Mouse (Mus musculus) kidney, embryonic 16.5 days (tissue): ENCODE results near the gene Iqschfp. TPM values are rescaled to one million over a fixed set of nuclear protein-coding genes. Genes with fewer than 3 reads are reported as not detected.
A peak's percentile ranks its signal among the peaks of the same experiment; 100 is the strongest.

ENCODE experiments used
- ATAC-seq: fragments of 200-750 bp; cut with Nextera tagmentation; 2 replicates; pipeline ENCODE4 v1.8.0; 2017; ENCODE audit warnings: moderate TSS enrichment; ENCODE audit not compliant: low FRiP score, low TSS enrichment
- H3K27ac ChIP-seq: fragments of 300-500 bp; sonication (generic); 2 replicates; pipeline ENCODE4 v1.5.1; 2014; ENCODE audit warnings: low read length
- H3K27me3 ChIP-seq: fragments of 300-500 bp; sonication (generic); 2 replicates; pipeline ENCODE4 v1.6.1; 2014; ENCODE audit warnings: low read length, control low read depth, mixed read lengths; ENCODE audit not compliant: insufficient read depth
- H3K36me3 ChIP-seq: fragments of 300-500 bp; sonication (generic); 2 replicates; pipeline ENCODE4 v1.6.1; 2014; ENCODE audit warnings: low read length, control low read depth, mixed read lengths; ENCODE audit not compliant: insufficient read depth
- H3K4me1 ChIP-seq: fragments of 300-500 bp; sonication (generic); 2 replicates; pipeline ENCODE4 v1.6.1; 2014; ENCODE audit warnings: low read length, control low read depth, mixed read lengths; ENCODE audit not compliant: insufficient read depth
- H3K4me2 ChIP-seq: fragments of 300-500 bp; sonication (generic); replicated peaks from 2 replicates; pipeline ENCODE4 v1.6.1; 2014; ENCODE audit warnings: low read depth, low read length
- H3K4me3 ChIP-seq: fragments of 300-500 bp; sonication (generic); 2 replicates; pipeline ENCODE4 v1.5.1; 2014; ENCODE audit warnings: mild to moderate bottlenecking, low read length
- H3K9ac ChIP-seq: fragments of 300-500 bp; sonication (generic); replicated peaks from 2 replicates; pipeline ENCODE4 v1.6.1; 2014; ENCODE audit warnings: low read length
- H3K9me3 ChIP-seq: fragments of 300-500 bp; sonication (generic); 2 replicates; pipeline ENCODE4 v1.6.1; 2016; ENCODE audit warnings: low read length, control low read depth
- WGBS: fragments of 180-500 bp; shearing (Covaris S2); extraction: QIAGEN DNeasy Blood & Tissue Kit; methylation state at CpG from one replicate; pipeline ENCODE4 v1.1.7; 2014; 5-methylcytosine and 5-hydroxymethylcytosine counted together
- polyA plus RNA-seq: library from polyadenylated mRNA; unstranded; fragments of >200 nt; fragmentation: Nextera tagmentation; extraction: Ambion mirVana; gene quantifications from 2 replicates; pipeline ENCODE4 v1.2.1, GENCODE M21; 2015

Iqschfp gene
- polyA plus RNA-seq, 1 experiment from 2014 or later = not detected

DNA sequence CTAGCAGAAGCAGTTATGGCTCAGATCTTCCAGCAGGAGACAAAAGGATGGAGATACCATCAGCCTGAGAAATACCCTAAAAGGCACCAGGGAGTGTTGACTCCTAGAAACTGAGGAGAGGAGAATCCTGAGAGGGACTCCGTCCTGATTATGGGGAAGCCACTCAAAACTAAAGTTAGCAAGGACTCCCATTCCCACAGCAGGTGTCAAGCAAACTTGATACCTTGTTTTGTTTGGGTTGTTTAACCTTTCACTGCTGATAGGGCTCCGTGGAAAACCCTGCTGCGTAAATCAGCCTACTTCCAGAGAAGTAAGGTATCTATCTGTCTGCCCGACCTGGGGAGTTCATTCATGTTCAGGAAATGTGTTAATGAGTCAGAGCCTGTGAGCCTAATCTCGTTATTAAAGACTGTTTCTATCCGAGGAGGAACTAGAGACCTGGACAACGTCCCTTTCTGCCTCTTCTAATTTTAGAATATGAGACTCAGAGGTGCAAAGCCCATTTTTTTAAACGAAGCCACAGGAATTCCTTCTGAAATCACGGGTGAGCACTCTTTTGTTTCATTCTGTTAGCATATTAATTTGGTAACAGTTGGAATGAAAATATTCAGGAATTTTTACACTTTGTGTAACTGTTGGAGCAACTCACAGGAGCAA, 765.7 kb downstream of the Iqschfp start:
- WGBS = 17% methylated on average over 9 of the region's 9 CpGs
- Histone ChIP-seq H3K4me3 (no peak overlapping the region), H3K27me3 (no peaks in the 10 kb centered on the region), H3K9me3 (no peaks in the 10 kb centered on the region), H3K36me3 (no peaks in the 10 kb centered on the region), H3K27ac (no peak overlapping the region), H3K4me1 (peaks cover 8% of the 10 kb centered on the region), H3K9ac (no peak overlapping the region), H3K4me2 (no peak overlapping the region)
- 0 out of 2 replicates have a peak, but pooled peaks have one; percentile 12 for ATAC-seq

DNA sequence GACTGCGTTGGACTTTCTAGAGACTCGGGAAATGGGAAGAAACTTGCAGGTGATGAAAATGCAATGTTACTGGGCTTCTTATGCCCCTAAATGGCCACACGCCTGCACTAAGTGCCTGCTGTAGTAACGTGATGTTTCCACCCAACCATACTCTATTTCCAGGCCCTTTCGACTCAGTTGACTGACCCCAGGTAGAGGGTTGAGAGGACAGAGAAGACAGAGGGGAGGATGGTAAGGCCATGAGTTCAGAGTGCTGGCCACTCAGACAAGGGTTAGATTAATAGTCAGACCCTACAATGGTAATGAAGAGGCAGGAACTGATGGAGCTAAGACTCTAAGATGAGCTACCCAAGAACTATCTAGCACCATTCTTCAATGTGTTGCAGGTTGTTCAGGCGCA, 768.0 kb downstream of the Iqschfp start:
- no peak for ATAC-seq
- Histone ChIP-seq H3K27ac (no peak overlapping the region), H3K9me3 (no peaks in the 10 kb centered on the region), H3K9ac (no peak overlapping the region), H3K4me3 (no peak overlapping the region), H3K4me1 (peaks cover 13% of the 10 kb centered on the region), H3K36me3 (no peaks in the 10 kb centered on the region), H3K4me2 (no peak overlapping the region), H3K27me3 (no peaks in the 10 kb centered on the region)
- 94% methylated on average over 6 of the region's 6 CpGs for WGBS

DNA sequence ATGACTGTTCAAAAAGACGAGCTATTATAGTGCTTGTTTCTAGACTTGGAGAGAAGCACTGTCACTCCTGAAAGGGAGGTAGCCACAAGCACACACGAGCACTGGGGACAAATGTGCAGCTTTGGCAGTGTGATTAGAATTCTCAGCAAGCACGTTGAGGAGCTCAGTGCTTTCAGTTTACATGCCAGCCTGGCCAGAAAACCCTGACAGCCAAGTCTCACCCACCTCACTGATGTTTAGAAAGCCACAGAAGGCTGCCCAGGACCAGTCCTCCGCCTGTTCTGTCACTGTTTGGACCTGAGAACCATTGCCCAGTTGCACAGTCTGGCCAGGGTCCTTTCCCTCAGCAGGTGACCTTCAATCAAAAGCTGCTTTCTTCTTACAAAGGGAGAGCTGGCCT, 768.5 kb downstream of the Iqschfp start:
- no peak overlapping the region for H3K27ac ChIP-seq
- no peak overlapping the region for H3K9ac ChIP-seq
- WGBS = 81% methylated on average over 4 of the region's 4 CpGs
- no peak overlapping the region for H3K4me3 ChIP-seq
- H3K4me1 ChIP-seq = peaks cover 13% of the 10 kb centered on the region
- H3K36me3 ChIP-seq = no peaks in the 10 kb centered on the region
- no peaks in the 10 kb centered on the region for H3K9me3 ChIP-seq
- no peaks in the 10 kb centered on the region for H3K27me3 ChIP-seq
- ATAC-seq = no peak
- H3K4me2 ChIP-seq = no peak overlapping the region

DNA sequence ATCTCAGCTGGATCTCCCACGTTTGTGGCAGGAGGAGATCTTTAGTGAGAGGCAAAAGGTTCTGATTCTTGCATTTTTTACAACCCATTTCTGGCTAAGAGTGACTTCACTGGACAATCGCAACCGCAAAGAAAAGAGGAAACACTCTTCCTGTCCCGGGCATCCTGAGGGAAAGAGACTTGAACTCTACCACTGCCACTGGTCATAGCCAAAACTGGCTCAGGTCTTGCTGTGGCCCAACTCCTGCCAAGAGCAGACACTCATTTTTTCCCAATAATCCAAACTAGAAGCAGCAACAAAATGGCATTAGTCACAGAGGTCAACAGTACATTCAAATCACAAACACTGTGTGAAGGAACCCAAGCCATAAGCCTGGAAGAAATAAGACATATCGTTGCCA, 770.4 kb downstream of the Iqschfp start:
- peaks cover 10% of the 10 kb centered on the region for H3K4me1 ChIP-seq
- no peaks in the 10 kb centered on the region for H3K9me3 ChIP-seq
- H3K4me2 ChIP-seq = no peak overlapping the region
- no peak overlapping the region for H3K9ac ChIP-seq
- H3K36me3 ChIP-seq = no peaks in the 10 kb centered on the region
- no peaks in the 10 kb centered on the region for H3K27me3 ChIP-seq
- H3K27ac ChIP-seq = no peak overlapping the region
- ATAC-seq = no peak
- no peak overlapping the region for H3K4me3 ChIP-seq
- WGBS = 80% methylated on average over 5 of the region's 5 CpGs

DNA sequence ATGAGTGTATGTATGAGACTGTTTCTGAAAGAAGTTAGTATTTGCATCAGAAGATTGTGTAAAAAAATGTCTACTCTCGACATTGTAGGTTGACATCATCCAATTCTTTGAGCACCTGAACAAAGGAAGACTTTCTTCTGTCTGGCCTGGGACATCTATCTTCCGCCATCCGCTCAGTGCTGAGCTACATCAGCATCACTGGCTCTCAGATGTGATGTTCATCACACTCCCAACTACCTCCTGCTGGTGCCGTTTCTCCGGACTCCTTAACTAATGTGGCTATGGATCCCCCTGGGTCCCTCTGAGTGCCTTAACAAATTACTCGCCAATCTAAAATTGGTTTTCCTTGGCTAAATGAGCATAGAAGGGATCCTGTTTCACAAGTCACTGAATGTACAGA, 772.3 kb downstream of the Iqschfp start:
- Histone ChIP-seq H3K4me2 (no peak overlapping the region), H3K4me1 (0 out of 2 replicates have a peak, but pooled peaks cover 5% of the 10 kb centered on the region), H3K36me3 (no peaks in the 10 kb centered on the region), H3K9ac (no peak overlapping the region), H3K4me3 (no peak overlapping the region), H3K27ac (no peak overlapping the region), H3K27me3 (no peaks in the 10 kb centered on the region), H3K9me3 (no peaks in the 10 kb centered on the region)
- no peak for ATAC-seq
- 75% methylated on average over 6 of the region's 6 CpGs for WGBS

DNA sequence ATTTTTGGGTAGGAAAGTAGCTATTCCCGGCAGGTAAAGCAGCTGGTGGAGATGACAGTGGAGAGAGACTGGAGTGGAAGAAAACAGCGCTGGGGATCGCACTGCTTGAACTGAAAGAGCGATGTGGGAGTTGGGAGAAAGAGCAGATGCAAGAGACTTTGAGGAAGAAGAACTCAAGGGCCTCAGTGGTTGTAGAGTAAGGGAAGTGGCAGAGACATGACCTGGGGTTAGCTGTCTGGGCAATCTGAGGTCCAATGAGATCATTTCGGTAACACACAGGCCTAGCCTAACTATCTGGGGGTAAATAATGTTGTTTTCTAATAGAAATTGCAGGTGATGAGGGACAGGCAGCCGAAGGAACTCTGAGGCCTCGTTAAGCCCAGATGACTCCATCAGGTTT, 774.3 kb downstream of the Iqschfp start:
- H3K9me3 ChIP-seq = no peaks in the 10 kb centered on the region
- H3K36me3 ChIP-seq = no peaks in the 10 kb centered on the region
- no peak overlapping the region for H3K9ac ChIP-seq
- ATAC-seq = no peak
- H3K27me3 ChIP-seq = no peaks in the 10 kb centered on the region
- 88% methylated on average over 7 of the region's 7 CpGs for WGBS
- 0 out of 2 replicates have a peak, but pooled peaks cover 5% of the 10 kb centered on the region for H3K4me1 ChIP-seq
- no peak overlapping the region for H3K27ac ChIP-seq
- H3K4me3 ChIP-seq = no peak overlapping the region
- H3K4me2 ChIP-seq = no peak overlapping the region

DNA sequence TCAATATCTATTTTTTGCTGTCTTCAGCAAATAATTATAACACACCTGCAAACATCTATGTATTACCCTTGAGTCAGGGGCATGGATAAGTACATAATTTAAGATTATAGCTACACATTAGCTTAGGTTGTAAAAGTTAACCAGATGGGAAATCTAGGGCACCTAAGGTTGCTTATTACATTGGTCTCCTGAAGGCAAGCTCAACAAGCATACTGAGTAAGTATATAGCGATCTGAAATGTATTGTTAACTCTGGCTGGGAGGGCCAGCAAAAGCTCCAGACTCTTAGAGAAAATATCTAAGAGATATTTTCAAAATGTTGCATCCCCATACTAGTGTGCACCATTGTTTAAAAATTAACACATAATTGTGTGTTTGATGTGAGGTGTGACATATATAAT, 775.8 kb downstream of the Iqschfp start:
- no peak overlapping the region for H3K4me3 ChIP-seq
- 74% methylated on average over 1 of the region's 1 CpGs for WGBS
- H3K27me3 ChIP-seq = no peaks in the 10 kb centered on the region
- no peak overlapping the region for H3K9ac ChIP-seq
- H3K36me3 ChIP-seq = no peaks in the 10 kb centered on the region
- H3K4me1 ChIP-seq = 0 out of 2 replicates have a peak, but pooled peaks cover 5% of the 10 kb centered on the region
- no peaks in the 10 kb centered on the region for H3K9me3 ChIP-seq
- ATAC-seq = peak; percentile 71
- no peak overlapping the region for H3K27ac ChIP-seq
- H3K4me2 ChIP-seq = no peak overlapping the region

DNA sequence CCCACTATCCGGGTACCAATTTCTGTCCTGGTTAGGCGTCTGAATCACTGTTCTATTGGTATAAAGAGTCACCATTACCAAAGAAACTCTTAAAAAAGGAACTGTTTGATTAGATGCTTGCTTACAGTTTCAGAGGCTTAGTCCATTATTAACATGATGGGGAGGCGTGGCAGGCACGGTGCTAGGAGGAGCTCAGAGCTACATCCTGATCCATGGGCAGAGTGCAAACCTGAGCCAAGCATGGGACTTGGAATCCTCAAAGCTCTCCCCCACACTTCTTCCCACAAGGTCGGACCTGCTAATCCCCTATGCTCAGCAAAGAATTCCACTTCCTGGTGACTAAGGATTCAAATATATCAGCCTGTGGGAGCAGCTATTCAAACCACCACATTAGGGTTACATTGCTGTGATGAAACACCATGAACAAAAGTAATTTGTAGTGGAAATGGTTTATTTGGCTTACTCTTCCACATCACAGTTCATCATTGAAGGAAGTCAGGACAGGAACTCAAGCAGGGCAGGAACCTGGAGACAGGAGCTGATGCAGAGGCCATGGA, 777.5 kb downstream of the Iqschfp start:
- no peaks in the 10 kb centered on the region for H3K27me3 ChIP-seq
- H3K9ac ChIP-seq = no peak overlapping the region
- H3K9me3 ChIP-seq = no peaks in the 10 kb centered on the region
- no peak overlapping the region for H3K4me2 ChIP-seq
- H3K27ac ChIP-seq = no peak overlapping the region
- H3K4me3 ChIP-seq = no peak overlapping the region
- no peaks in the 10 kb centered on the region for H3K36me3 ChIP-seq
- WGBS = 82% methylated on average over 5 of the region's 5 CpGs
- 0 out of 2 replicates have a peak, but pooled peaks cover under 1% of the 10 kb centered on the region for H3K4me1 ChIP-seq
- peak; percentile 72 for ATAC-seq

DNA sequence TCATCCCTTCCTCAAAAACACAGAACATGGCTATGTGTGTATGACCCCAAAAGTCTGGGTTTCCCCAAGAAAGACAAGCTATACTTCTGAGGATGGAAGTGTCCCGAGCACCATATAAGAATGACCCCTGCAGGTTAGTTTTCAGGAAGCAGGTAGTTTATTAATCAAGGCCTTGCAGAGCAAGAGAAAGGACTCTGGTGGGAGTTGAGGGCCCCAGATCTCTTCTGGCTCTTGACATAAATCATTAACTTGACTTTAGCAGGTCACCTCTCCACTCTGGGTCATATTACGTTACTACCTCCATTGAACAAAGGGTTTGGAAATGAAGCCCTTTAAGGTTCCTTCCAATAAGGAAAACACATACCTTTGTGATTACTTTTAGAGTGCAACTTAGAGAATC, 782.7 kb downstream of the Iqschfp start:
- Histone ChIP-seq H3K4me2 (no peak overlapping the region), H3K27me3 (no peaks in the 10 kb centered on the region), H3K4me3 (no peak overlapping the region), H3K36me3 (no peaks in the 10 kb centered on the region), H3K9me3 (no peaks in the 10 kb centered on the region), H3K9ac (no peak overlapping the region), H3K4me1 (peaks cover 16% of the 10 kb centered on the region), H3K27ac (peak overlapping the region; percentile 53; the same call in 1 of the 2 replicates)
- peak; percentile 76 for ATAC-seq
- 21% methylated on average over 2 of the region's 2 CpGs for WGBS

DNA sequence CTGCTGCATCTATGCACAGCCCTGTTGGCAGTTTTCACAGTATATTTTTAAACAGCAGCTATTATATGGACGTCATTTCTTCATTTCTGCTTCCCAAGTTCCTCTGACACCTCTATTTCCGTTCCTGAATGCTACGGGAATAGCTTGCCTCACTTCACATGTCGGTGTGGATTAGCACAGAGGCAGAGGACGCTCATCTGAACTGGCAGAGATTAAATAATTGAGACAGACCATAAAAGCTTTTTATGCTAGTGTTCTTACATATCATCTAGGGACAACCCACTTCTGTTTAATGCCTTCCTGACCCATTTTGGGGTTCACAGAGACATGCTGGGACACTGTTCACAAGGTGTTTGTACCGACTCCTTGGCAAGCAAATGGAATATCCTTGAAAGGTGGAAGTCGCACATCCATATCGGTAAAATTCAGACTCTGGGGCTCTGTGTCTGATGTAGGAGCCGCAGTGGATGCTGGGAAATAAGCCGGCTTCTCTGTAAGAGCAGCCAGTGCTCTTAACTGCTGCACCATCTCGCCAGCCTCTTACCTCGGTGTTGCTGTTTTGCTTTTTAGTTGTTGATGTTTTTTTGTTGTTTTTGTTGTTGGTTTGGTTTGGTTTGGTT, 783.3 kb downstream of the Iqschfp start:
- no peak for ATAC-seq
- Histone ChIP-seq H3K27me3 (no peaks in the 10 kb centered on the region), H3K9me3 (no peaks in the 10 kb centered on the region), H3K27ac (peak overlapping the region; percentile 53), H3K4me2 (no peak overlapping the region), H3K9ac (no peak overlapping the region), H3K4me3 (no peak overlapping the region), H3K4me1 (peaks cover 16% of the 10 kb centered on the region), H3K36me3 (no peaks in the 10 kb centered on the region)
- 80% methylated on average over 12 of the region's 12 CpGs for whole genome bisulfite sequencing
